Mouse (Mus musculus): ENCODE results near the gene Clec4a2. TPM values are rescaled to one million over a fixed set of nuclear protein-coding genes. Genes with fewer than 3 reads are reported as not detected.

The Clec4a2 gene
- 34.7 and 46.2 TPM in 2 replicates for polyA plus RNA-seq (2015; fragmentation: Nextera tagmentation; extraction: Ambion mirVana)

DNA sequence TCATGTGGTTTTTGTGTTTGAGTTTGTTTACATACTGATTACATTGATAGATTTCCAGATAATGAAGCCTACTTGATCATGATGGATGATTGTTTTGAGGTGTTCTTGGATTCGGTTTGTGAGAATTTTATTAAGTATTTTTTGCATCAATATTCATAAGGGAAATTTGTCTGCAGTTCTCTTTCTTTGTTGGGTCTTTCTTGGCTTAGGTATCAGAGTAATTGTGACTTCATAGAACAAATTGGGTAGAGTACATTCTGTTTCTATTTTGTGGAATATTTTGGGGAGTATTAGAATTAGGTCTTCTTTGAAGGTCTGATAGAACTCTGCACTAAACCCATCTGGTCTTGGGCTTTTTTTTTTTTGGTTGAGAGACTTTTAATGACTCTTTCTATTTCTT, at the start of gene Clec4a2:
TSS of gene Clec4a2 (plus strand) at position 301 of the 400 bp plus-strand sequence.

DNA sequence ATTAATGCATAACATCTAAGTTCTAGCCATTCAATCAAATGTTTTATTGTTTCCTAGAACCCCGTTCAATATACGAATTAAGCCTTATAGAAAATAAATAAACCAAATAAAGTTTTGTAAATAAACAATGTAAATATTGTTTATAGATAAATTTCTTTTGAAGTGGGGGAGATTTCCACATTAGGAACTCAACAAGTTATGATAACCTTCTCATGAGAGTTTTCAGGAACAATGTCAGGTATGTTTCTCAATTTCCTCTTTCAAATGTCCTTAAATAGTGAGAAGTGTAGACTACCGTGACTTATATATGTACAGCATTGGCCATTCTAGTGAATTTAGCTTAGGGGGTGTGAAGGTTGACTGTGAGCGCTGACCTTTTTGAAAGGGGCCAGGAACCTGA, 66.4 kb downstream of the Clec4a2 start, which contains the start of gene Clec4b2:
TSS of gene Clec4b2 (plus strand) at position 301 of the 400 bp plus-strand sequence.

Other genes starting within 250 kb of the Clec4a2 start
- 15.6 and 16.4 TPM in 2 replicates for gene Necap1, start 232.0 kb upstream of the Clec4a2 start, polyA plus RNA-seq (2015; fragmentation: Nextera tagmentation; extraction: Ambion mirVana)
- gene Clec4a1, start 184.6 kb upstream of the Clec4a2 start, polyA plus RNA-seq (2015; fragmentation: Nextera tagmentation; extraction: Ambion mirVana): 9.9 and 14.6 TPM in 2 replicates
- 14.4 and 20.0 TPM in 2 replicates for gene Clec4a3, start 153.9 kb upstream of the Clec4a2 start, polyA plus RNA-seq (2015; fragmentation: Nextera tagmentation; extraction: Ambion mirVana)
- gene Clec4a4, start 116.1 kb upstream of the Clec4a2 start, polyA plus RNA-seq (2015; fragmentation: Nextera tagmentation; extraction: Ambion mirVana): 0.25 and 0.30 TPM in 2 replicates
- 1.5 and 2.2 TPM in 2 replicates for gene Clec4b1, start 56.5 kb upstream of the Clec4a2 start, polyA plus RNA-seq (2015; fragmentation: Nextera tagmentation; extraction: Ambion mirVana)
- gene Clec4b2, start 66.5 kb downstream of the Clec4a2 start, polyA plus RNA-seq (2015; fragmentation: Nextera tagmentation; extraction: Ambion mirVana): 0.13 and 0.25 TPM in 2 replicates
- 17.1 and 30.0 TPM in 2 replicates for gene Clec4n, start 123.4 kb downstream of the Clec4a2 start, polyA plus RNA-seq (2015; fragmentation: Nextera tagmentation; extraction: Ambion mirVana)
- 10.6 and 11.8 TPM in 2 replicates for gene Clec4d, start 155.7 kb downstream of the Clec4a2 start, polyA plus RNA-seq (2015; fragmentation: Nextera tagmentation; extraction: Ambion mirVana)
- 2.6 and 3.1 TPM in 2 replicates for gene Clec4e, start 183.4 kb downstream of the Clec4a2 start, polyA plus RNA-seq (2015; fragmentation: Nextera tagmentation; extraction: Ambion mirVana)
- not detected in 2 replicates for gene Vmn2r19, start 201.9 kb downstream of the Clec4a2 start, polyA plus RNA-seq (2015; fragmentation: Nextera tagmentation; extraction: Ambion mirVana)